Mouse (Mus musculus) embryonic facial prominence, embryonic 11.5 days (tissue): ENCODE measurements around the gene Igf1r. TPM values are rescaled to one million over a fixed set of nuclear protein-coding genes. Genes with fewer than 3 reads are reported as not detected.

Experiments used
- ATAC-seq: fragments of 200-750 bp; cut with Nextera tagmentation; replicated peaks from 2 replicates; pipeline ENCODE4 v1.8.0; 2017; ENCODE audit warnings: low read depth; ENCODE audit not compliant: insufficient number of reproducible peaks, low FRiP score, low TSS enrichment
- DNase-seq: peaks from one replicate; pipeline ENCODE4 v3.0.0-alpha.2; 2015; ENCODE audit warnings: low spot score
- H3K27ac ChIP-seq: fragments of 300-500 bp; sonication (generic); replicated peaks from 2 replicates; pipeline ENCODE4 v1.5.1; 2014; ENCODE audit warnings: mild to moderate bottlenecking, low read depth, low read length, control low read depth
- H3K27me3 ChIP-seq: fragments of 300-500 bp; sonication (generic); 2 replicates; pipeline ENCODE4 v1.6.1; 2014; ENCODE audit warnings: mild to moderate bottlenecking, low read length, moderate library complexity, mixed read lengths; ENCODE audit not compliant: control insufficient read depth, insufficient read depth
- H3K36me3 ChIP-seq: fragments of 300-500 bp; sonication (generic); replicated peaks from 2 replicates; pipeline ENCODE4 v1.6.1; 2014; ENCODE audit warnings: low read depth, mild to moderate bottlenecking, low read length, moderate library complexity, mixed read lengths; ENCODE audit not compliant: control insufficient read depth, insufficient read depth
- H3K4me1 ChIP-seq: fragments of 300-500 bp; sonication (generic); 2 replicates; pipeline ENCODE4 v1.6.1; 2014; ENCODE audit warnings: low read length, mixed read lengths; ENCODE audit not compliant: control insufficient read depth, insufficient read depth
- H3K4me2 ChIP-seq: fragments of 300-500 bp; sonication (generic); 2 replicates; pipeline ENCODE4 v1.6.1; 2014; ENCODE audit warnings: low read depth, mild to moderate bottlenecking, control low read depth, low read length, moderate library complexity
- H3K4me3 ChIP-seq: fragments of 300-500 bp; sonication (generic); 2 replicates; pipeline ENCODE4 v1.5.1; 2014; ENCODE audit warnings: low read depth, low read length, control low read depth
- H3K9ac ChIP-seq: fragments of 300-500 bp; sonication (generic); replicated peaks from 2 replicates; pipeline ENCODE4 v1.6.1; 2014; ENCODE audit warnings: mild to moderate bottlenecking, control low read depth, low read length
- H3K9me3 ChIP-seq: fragments of 300-500 bp; sonication (generic); replicated peaks from 2 replicates; pipeline ENCODE4 v1.6.1; 2016; ENCODE audit warnings: mild to moderate bottlenecking, low read length, inconsistent platforms, mixed read lengths; ENCODE audit not compliant: control insufficient read depth
- WGBS: fragments of 180-500 bp; shearing (Covaris S2); extraction: QIAGEN DNeasy Blood & Tissue Kit; methylation state at CpG from one replicate; pipeline ENCODE4 v1.1.7; 2014; 5-methylcytosine and 5-hydroxymethylcytosine counted together
- polyA plus RNA-seq: library from polyadenylated mRNA; unstranded; fragments of >200 nt; fragmentation: Nextera tagmentation; extraction: Ambion mirVana; gene quantifications from 2 replicates; pipeline ENCODE4 v1.2.1, GENCODE M21; 2014

The Igf1r gene
- polyA plus RNA-seq, 1 experiment from 2014 or later = 19.4 TPM

DNA sequence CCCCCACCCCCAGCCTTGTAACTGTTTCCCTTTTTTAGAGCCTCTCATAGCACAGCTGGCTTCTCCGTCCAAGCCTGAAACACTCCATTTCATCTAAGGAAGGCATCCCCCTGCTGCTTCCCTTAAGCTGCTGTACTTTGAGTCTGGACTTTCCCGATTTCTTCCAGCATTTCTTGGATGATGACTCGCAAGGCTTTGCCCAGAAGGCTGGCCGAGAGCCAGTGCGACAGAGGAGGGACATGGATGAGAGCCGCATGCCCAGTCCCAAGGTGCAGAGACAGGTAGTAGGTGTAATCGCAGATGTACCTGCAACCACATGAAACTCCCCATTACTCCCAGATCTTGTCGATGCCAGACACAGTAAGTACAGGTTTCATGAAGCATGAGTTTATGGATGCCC is 284.2 kb downstream of the Igf1r start:
- DNase-seq (no peak), ATAC-seq (no peak)
- no peaks in the 10 kb centered on the region for H3K9me3 ChIP-seq
- no peak overlapping the region for H3K4me3 ChIP-seq
- no peaks in the 10 kb centered on the region; the same call in 1 of the 2 replicates for H3K4me1 ChIP-seq
- 88% methylated on average over 8 of the region's 8 CpGs for WGBS
- H3K27ac ChIP-seq = no peak overlapping the region
- no peak overlapping the region for H3K4me2 ChIP-seq
- no peaks in the 10 kb centered on the region for H3K36me3 ChIP-seq
- no peaks in the 10 kb centered on the region for H3K27me3 ChIP-seq
- no peak overlapping the region for H3K9ac ChIP-seq

GRCm38 (mm10) chr7:68239220-68239827 is 286.7 kb downstream of the Igf1r start:
- no peak overlapping the region for H3K27ac ChIP-seq
- H3K27me3 ChIP-seq = no peaks in the 10 kb centered on the region
- no peak overlapping the region for H3K4me3 ChIP-seq
- DNase-seq (no peak), ATAC-seq (no peak; the same call in 1 of the 2 replicates)
- no peaks in the 10 kb centered on the region for H3K9me3 ChIP-seq
- no peaks in the 10 kb centered on the region for H3K4me1 ChIP-seq
- no peak overlapping the region for H3K9ac ChIP-seq
- no peaks in the 10 kb centered on the region for H3K36me3 ChIP-seq
- no peak overlapping the region for H3K4me2 ChIP-seq
- WGBS = 56% methylated on average over 11 of the region's 11 CpGs

- ATAC-seq (no peak), DNase-seq (no peak)
- Histone ChIP-seq H3K4me3 (no peak overlapping the region), H3K4me2 (no peak overlapping the region), H3K27ac (no peak overlapping the region), H3K9ac (no peak overlapping the region), H3K27me3 (no peaks in the 10 kb centered on the region), H3K36me3 (no peaks in the 10 kb centered on the region), H3K4me1 (no peaks in the 10 kb centered on the region), H3K9me3 (no peaks in the 10 kb centered on the region)
- 83% methylated on average over 9 of the region's 9 CpGs for WGBS
These were observed 288.6 kb downstream of the Igf1r start for GRCm38 (mm10) chr7:68241205-68241604.

DNA sequence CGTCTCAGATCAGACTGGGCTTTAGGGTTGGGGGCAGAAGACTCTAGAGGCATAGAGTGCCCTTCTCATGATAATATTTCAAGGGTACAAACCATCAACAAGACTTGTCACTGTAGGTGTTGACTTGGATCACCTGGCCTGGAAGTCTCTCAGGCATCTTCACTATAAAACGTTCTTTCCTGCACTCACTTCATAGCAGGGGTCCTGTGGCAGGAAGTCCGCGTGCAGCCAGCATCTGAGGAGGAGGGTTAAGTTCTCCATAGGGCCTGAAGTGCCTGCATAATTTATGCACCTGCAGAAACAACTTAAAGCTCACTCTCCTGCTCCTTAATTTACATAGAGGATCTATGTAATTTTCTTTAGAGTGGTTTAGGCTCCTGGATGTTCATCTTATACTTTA is 293.1 kb downstream of the Igf1r start:
- Histone ChIP-seq H3K36me3 (no peaks in the 10 kb centered on the region), H3K4me3 (no peak overlapping the region), H3K9ac (no peak overlapping the region), H3K9me3 (no peaks in the 10 kb centered on the region), H3K27me3 (no peaks in the 10 kb centered on the region), H3K4me2 (no peak overlapping the region), H3K27ac (no peak overlapping the region), H3K4me1 (no peaks in the 10 kb centered on the region)
- WGBS = 42% methylated on average over 4 of the region's 4 CpGs
- no peak for DNase-seq
- no peak for ATAC-seq

GRCm38 (mm10) chr7:68246249-68246648 is 293.6 kb downstream of the Igf1r start:
- Histone ChIP-seq H3K4me2 (no peak overlapping the region), H3K36me3 (no peaks in the 10 kb centered on the region), H3K4me3 (no peak overlapping the region), H3K27me3 (no peaks in the 10 kb centered on the region), H3K9ac (no peak overlapping the region), H3K4me1 (no peaks in the 10 kb centered on the region), H3K9me3 (no peaks in the 10 kb centered on the region), H3K27ac (no peak overlapping the region)
- ATAC-seq (no peak), DNase-seq (no peak)
- 61% methylated on average over 8 of the region's 8 CpGs for WGBS

DNA sequence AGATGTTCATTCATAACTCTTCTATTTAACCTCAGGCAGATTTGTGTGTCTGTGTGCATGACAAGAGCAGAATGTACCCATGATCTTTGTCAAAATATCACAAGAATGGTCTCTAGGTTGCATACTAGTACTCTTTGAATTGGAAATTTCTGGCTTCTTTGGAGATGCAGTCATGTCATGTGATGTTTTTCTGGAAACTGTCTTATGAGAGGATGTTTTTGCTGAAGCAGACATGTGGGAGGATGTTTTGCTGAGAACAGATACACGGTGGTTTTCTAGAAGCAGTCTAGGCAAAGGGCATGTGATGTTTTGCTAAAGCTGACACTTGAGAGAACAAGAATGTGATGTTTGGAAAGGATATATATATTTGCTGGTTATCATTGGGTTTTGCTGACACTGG is 297.8 kb downstream of the Igf1r start:
- no peaks in the 10 kb centered on the region for H3K27me3 ChIP-seq

GRCm38 (mm10) chr7:68250902-68251301 is 298.3 kb downstream of the Igf1r start:
- no peak overlapping the region for H3K27ac ChIP-seq
- no peak overlapping the region for H3K4me3 ChIP-seq
- ATAC-seq = no peak
- H3K4me1 ChIP-seq = no peaks in the 10 kb centered on the region
- no peak overlapping the region for H3K9ac ChIP-seq
- WGBS = 84% methylated on average over 3 of the region's 3 CpGs
- H3K27me3 ChIP-seq = no peaks in the 10 kb centered on the region
- no peaks in the 10 kb centered on the region for H3K9me3 ChIP-seq
- no peak for DNase-seq
- H3K36me3 ChIP-seq = no peaks in the 10 kb centered on the region
- H3K4me2 ChIP-seq = no peak overlapping the region

More for the DNA sequence above, 297.8 kb downstream of the Igf1r start:
- DNase-seq = no peak
- Histone ChIP-seq H3K4me3 (no peak overlapping the region), H3K9me3 (no peaks in the 10 kb centered on the region), H3K36me3 (no peaks in the 10 kb centered on the region), H3K4me2 (no peak overlapping the region), H3K27ac (no peak overlapping the region), H3K4me1 (no peaks in the 10 kb centered on the region), H3K9ac (no peak overlapping the region)
- ATAC-seq = no peak
- 84% methylated on average over 1 of the region's 1 CpGs for WGBS

DNA sequence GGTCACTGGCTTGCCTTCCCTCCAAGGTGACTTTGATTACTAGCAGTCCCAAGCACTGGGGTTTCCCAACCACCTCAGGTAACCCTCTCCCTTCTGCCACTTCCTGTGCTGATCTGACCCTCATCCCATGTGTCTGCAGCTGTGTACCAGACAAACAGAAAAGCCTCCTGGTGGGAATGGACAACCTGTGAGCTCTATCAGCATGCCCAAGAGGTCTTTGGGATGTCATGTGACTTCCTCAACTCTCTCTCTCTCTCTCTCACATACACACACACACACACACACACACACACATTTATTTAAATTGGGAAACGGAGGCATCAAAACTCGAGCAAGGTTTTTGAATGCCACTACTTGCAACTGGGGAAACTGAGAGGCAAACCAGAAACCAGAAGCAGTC is 305.1 kb downstream of the Igf1r start:
- Histone ChIP-seq H3K4me2 (no peak overlapping the region), H3K36me3 (no peaks in the 10 kb centered on the region)
- DNase-seq = no peak

More for the DNA sequence above, 305.1 kb downstream of the Igf1r start:
- Histone ChIP-seq H3K27me3 (no peaks in the 10 kb centered on the region), H3K4me1 (no peaks in the 10 kb centered on the region), H3K4me3 (no peak overlapping the region), H3K27ac (no peak overlapping the region), H3K9ac (no peak overlapping the region), H3K9me3 (no peaks in the 10 kb centered on the region)
- WGBS = 71% methylated on average over 2 of the region's 2 CpGs
- ATAC-seq = no peak
